Mouse (Mus musculus) mesoderm, embryonic 11.5 days (tissue): ENCODE data around the gene Slc41a1.

Experiments used
- DNase-seq: peaks from one replicate; pipeline ENCODE4 v3.0.0-alpha.2; 2012; ENCODE audit warnings: low read depth, low spot score

Gene Slc41a1

DNA sequence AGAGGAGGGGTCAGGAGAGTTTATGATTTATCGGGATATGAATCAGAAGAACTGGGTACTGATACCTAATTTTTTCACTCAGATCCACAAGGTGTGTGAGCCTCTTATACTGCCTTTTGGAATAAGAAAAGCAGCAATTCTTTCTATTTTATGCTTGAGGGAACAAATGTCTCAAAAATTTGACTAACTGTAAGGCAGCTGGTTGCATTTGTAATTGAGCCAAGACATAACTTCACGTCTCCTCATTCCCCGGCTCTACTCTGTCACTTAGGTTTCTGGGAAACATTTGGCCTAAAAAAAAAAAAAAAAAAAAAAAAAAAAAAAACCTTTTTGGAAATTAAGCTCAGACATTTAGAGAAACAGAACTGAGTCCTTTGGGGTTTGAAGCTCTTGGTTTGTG, 59.3 kb downstream of the Slc41a1 start:
- no peak for DNase-seq

GRCm38 (mm10) chr1:131890043-131890658, 62.9 kb downstream of the Slc41a1 start:
- no peak for DNase-seq

GRCm38 (mm10) chr1:131891436-131891835, 64.1 kb downstream of the Slc41a1 start:
- no peak for DNase-seq
